18 mouse cellular contexts compared by ENCODE assay signal in genomic region chr5:122325477-122325876, GRCm38 (mm10). TPM values are rescaled to one million over a fixed set of nuclear protein-coding genes. Genes with fewer than 3 reads are reported as not detected.
DNase-seq lines count a peak whose midpoint lies in the region; TF ChIP-seq lines count a peak whose summit lies in the region.
"Had no signal": no experiment of that assay in that cellular context is flagged by ENCODE, and none has a peak within 500 bp of the region (broad histone marks: within the 10 kb centered on the region; RNA-seq: fewer than 3 reads in every experiment).

No protein-coding gene starts in this region.

- TF ChIP-seq POLR2A in cortical plate, adult 2 months (IDR thresholded peaks at IDR 0.05; ENCODE audit: extremely low read depth, insufficient read depth, low read length): no peak

- no peak overlapping the region for H3K4me3 ChIP-seq in left cerebral cortex, adult 2 months
- H3K4me3 ChIP-seq in cortical plate, adult 2 months (ENCODE audit: insufficient read depth, low read length): no peak overlapping the region
- H3K4me3 ChIP-seq: heart, embryonic 10.5 days; hindbrain, embryonic 13.5 days; liver, embryonic 12.5 days had no signal

- peaks cover 16% of the 10 kb centered on the region for H3K4me1 ChIP-seq in cortical plate, adult 2 months (ENCODE audit: control insufficient read depth, insufficient read depth, low read length)
- H3K4me1 ChIP-seq: hindbrain, embryonic 13.5 days had no signal

- intact Hi-C loops in left cerebral cortex, adult 2 months (cut with DNase I): loop anchor here (1.0 to 5.0 kb wide), 3 partner anchors 10 to 58 kb away; partner anchors contain the start of gene Pptc7
- intact Hi-C loops in left cerebral cortex, postnatal 25 days (cut with DNase I): no loop called here

- DNase-seq in gastrocnemius, adult 18-20 months (ENCODE audit: low spot score): peak; percentile 39
- DNase-seq in gastrocnemius, adult 8-10 months (ENCODE audit: low spot score in 2 of 2): no peak
- no peak for DNase-seq in left cerebral cortex, adult 2 months (ENCODE audit: extremely low spot score in 1 of 2, low spot score in 2 of 2)
- no peak for DNase-seq in left cerebral cortex, postnatal 25 days (ENCODE audit: low spot score in 2 of 2)
- no peak for DNase-seq in urinary bladder, postnatal 25 days (ENCODE audit: low spot score)
- DNase-seq in kidney, adult 11 months: no peak
- DNase-seq: B cell, adult 2 months; heart, postnatal 4 days; kidney, postnatal 14 days; liver, postnatal 0 days; midbrain, embryonic 14.5 days; spleen, adult 18-20 months; thymus, postnatal 14 days had no signal

- peak overlapping the region; percentile 81 for H3K27ac ChIP-seq in left cerebral cortex, adult 2 months
- H3K27ac ChIP-seq in cortical plate, adult 2 months (ENCODE audit: insufficient read depth, low read length): 0 out of 2 replicates have a peak overlapping the region, but pooled peaks have one; percentile 22
- H3K27ac ChIP-seq: heart, embryonic 10.5 days; hindbrain, embryonic 13.5 days; liver, embryonic 12.5 days; macrophage had no signal

- TF ChIP-seq CTCF in left cerebral cortex, adult 2 months (IDR thresholded peaks at IDR 0.05): no peak
- TF ChIP-seq CTCF in cortical plate, adult 2 months (IDR thresholded peaks at IDR 0.05; ENCODE audit: extremely low read depth, insufficient read depth, low read length): no peak

RNA-seq across cellular contexts. Expression of gene Rad9b, which starts 28.6 kb away (rescaled TPM):
- under 1 TPM; 0.27 to 0.69 TPM for total RNA-seq in gastrocnemius, adult 18-20 months (2021)
- total RNA-seq in gastrocnemius, adult 8-10 months (2022): under 1 TPM; 0.13 to 0.63 (median 0.42) TPM
- total RNA-seq in left cerebral cortex, adult 2 months (2021): 1 to 10 TPM; 3.1 to 4.0 TPM
- total RNA-seq in left cerebral cortex, postnatal 25 days (2021): 1 to 10 TPM; 2.8 to 3.4 TPM
- polyA plus RNA-seq in cortical plate, adult 2 months (2012; rRNA removed): 9.5 and 10.4 TPM in 2 replicates

RNA-seq across cellular contexts. Expression of gene Vps29, which starts 28.7 kb away (rescaled TPM):
- 10 to 100 TPM; 43.7 to 48.5 TPM for total RNA-seq in gastrocnemius, adult 18-20 months (2021)
- total RNA-seq in gastrocnemius, adult 8-10 months (2022): 10 to 100 TPM; 44.0 to 51.2 (median 46.4) TPM
- 100 to 1,000 TPM; 180 to 190 TPM for total RNA-seq in left cerebral cortex, adult 2 months (2021)
- total RNA-seq in left cerebral cortex, postnatal 25 days (2021): 100 to 1,000 TPM; 189 to 208 TPM
- polyA plus RNA-seq in cortical plate, adult 2 months (2012; rRNA removed): 183 and 191 TPM in 2 replicates

RNA-seq across cellular contexts. Expression of gene Pptc7, which starts 41.3 kb away (rescaled TPM):
- 10 to 100 TPM; 91.6 to 96.4 TPM for total RNA-seq in gastrocnemius, adult 18-20 months (2021)
- 100 to 1,000 TPM in 2 of 4 experiments, 10 to 100 TPM in 2; 91.8 to 110 (median 100.0) TPM for total RNA-seq in gastrocnemius, adult 8-10 months (2022)
- total RNA-seq in left cerebral cortex, adult 2 months (2021): 10 to 100 TPM; 41.2 to 42.5 TPM
- 10 to 100 TPM; 36.7 to 43.8 TPM for total RNA-seq in left cerebral cortex, postnatal 25 days (2021)
- polyA plus RNA-seq in cortical plate, adult 2 months (2012; rRNA removed): 25.0 and 27.9 TPM in 2 replicates

RNA-seq across cellular contexts. Expression of gene Gpn3, which starts 46.2 kb away (rescaled TPM):
- 10 to 100 TPM; 32.8 to 35.3 TPM for total RNA-seq in gastrocnemius, adult 18-20 months (2021)
- 10 to 100 TPM; 29.1 to 36.2 (median 32.2) TPM for total RNA-seq in gastrocnemius, adult 8-10 months (2022)
- 10 to 100 TPM; 24.9 to 27.5 TPM for total RNA-seq in left cerebral cortex, adult 2 months (2021)
- total RNA-seq in left cerebral cortex, postnatal 25 days (2021): 10 to 100 TPM; 24.9 to 25.8 TPM
- polyA plus RNA-seq in cortical plate, adult 2 months (2012; rRNA removed): 28.4 and 30.4 TPM in 2 replicates

RNA-seq across cellular contexts. Expression of gene Fam216a, which starts 46.7 kb away (rescaled TPM):
- total RNA-seq in gastrocnemius, adult 18-20 months (2021): 1 to 10 TPM; 4.5 to 5.4 TPM
- total RNA-seq in gastrocnemius, adult 8-10 months (2022): 1 to 10 TPM; 4.9 to 5.3 (median 5.2) TPM
- 10 to 100 TPM; 68.0 to 73.4 TPM for total RNA-seq in left cerebral cortex, adult 2 months (2021)
- 10 to 100 TPM; 68.4 to 73.7 TPM for total RNA-seq in left cerebral cortex, postnatal 25 days (2021)
- 96.0 and 98.2 TPM in 2 replicates for polyA plus RNA-seq in cortical plate, adult 2 months (2012; rRNA removed)
